Mouse (Mus musculus): ENCODE results near the gene U2surp. TPM values are rescaled to one million over a fixed set of nuclear protein-coding genes. Genes with fewer than 3 reads are reported as not detected.

The U2surp gene
- total and polyA plus RNA-seq, 3 experiments = 69.0 to 244 (median 72.1) TPM

DNA sequence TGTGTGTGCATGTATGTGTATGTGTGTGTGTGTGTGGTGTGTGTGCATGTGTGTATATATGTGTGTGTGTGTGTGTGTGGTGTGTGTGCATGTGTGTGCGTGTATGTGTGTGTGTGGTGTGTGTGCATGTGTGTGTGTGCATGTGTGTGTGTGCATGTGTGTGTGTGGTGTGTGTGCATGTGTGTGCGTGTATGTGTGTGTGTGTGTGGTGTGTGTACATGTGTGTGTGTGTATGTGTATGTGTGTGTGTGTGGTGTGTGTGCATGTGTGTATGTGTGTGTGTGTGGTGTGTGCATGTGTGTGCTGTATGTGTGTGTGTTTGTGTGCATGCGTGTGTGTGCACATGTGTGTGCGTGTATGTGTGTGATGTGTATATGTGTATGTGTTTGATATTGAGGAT lies 32.8 kb upstream of the U2surp start:
- no peak for DNase-seq (ENCODE audit: low read depth, low spot score)
- Histone ChIP-seq H3K79me2 (ENCODE audit: control insufficient read depth, insufficient read depth, low read length, poor library complexity) (no peaks in the 10 kb centered on the region), H3K9ac (ENCODE audit: control insufficient read depth, low read depth, low read length, poor library complexity, severe bottlenecking) (no peak overlapping the region), H3K4me1 (ENCODE audit: control insufficient read depth in 1 of 2, insufficient read depth in 2 of 2, low read length in 2 of 2) (peaks cover 4 to 8% of the 10 kb centered on the region in 2 experiments), H3K36me3 (ENCODE audit: control insufficient read depth in 1 of 2, insufficient read depth in 2 of 2, low read length in 2 of 2) (peaks cover 0 to 11% of the 10 kb centered on the region in 2 experiments; a peak in 2 of 4 replicates), H3K27me3 (ENCODE audit: control insufficient read depth in 1 of 2, insufficient read depth in 2 of 2, low read length in 2 of 2) (no peaks in the 10 kb centered on the region), H3K9me3 (replicated peaks; ENCODE audit: insufficient read depth, low read length) (no peaks in the 10 kb centered on the region), H3K4me3 (ENCODE audit: control insufficient read depth in 1 of 2, insufficient read depth in 1 of 2, low read depth in 2 of 2, low read length in 2 of 2) (no peak overlapping the region), H3K27ac (ENCODE audit: control insufficient read depth, low read depth, low read length) (no peak overlapping the region)
- TF ChIP-seq POLR2AphosphoS5 (IDR thresholded peaks at IDR 0.05; ENCODE audit: borderline replicate concordance, low read depth, low read length) (peak; percentile 71; the same call in 1 of the 2 replicates), RAD21 (IDR thresholded peaks at IDR 0.05; ENCODE audit: low read depth, low read length) (no peak)

DNA sequence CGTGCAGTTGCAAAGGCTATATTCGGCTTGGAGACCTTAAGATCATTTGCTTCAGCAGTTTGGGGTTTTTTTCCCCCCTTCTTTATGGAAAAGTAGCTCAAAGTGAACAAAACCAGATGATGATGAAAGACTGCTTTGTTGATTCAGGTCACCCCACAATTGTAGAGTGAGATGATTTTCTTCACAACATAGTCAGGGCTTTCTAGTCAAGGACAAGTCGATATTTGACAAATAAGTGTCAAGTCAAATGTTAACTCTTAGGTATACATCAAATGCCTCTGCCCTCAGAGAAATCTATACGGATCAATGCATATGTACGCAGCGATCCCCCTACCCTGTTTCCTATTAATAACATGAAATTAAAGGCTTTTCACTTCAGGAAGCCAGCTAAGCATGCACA lies 30.7 kb upstream of the U2surp start:
- Histone ChIP-seq H3K9ac (ENCODE audit: control insufficient read depth, low read depth, low read length, poor library complexity, severe bottlenecking) (no peak overlapping the region), H3K9me3 (replicated peaks; ENCODE audit: insufficient read depth, low read length) (no peaks in the 10 kb centered on the region), H3K36me3 (ENCODE audit: control insufficient read depth in 1 of 2, insufficient read depth in 2 of 2, low read length in 2 of 2) (peaks cover 0 to 11% of the 10 kb centered on the region in 2 experiments; a peak in 2 of 4 replicates), H3K4me3 (ENCODE audit: control insufficient read depth in 1 of 2, insufficient read depth in 1 of 2, low read depth in 2 of 2, low read length in 2 of 2) (no peak overlapping the region), H3K27ac (ENCODE audit: control insufficient read depth, low read depth, low read length) (no peak overlapping the region), H3K27me3 (ENCODE audit: control insufficient read depth in 1 of 2, insufficient read depth in 2 of 2, low read length in 2 of 2) (no peaks in the 10 kb centered on the region), H3K79me2 (ENCODE audit: control insufficient read depth, insufficient read depth, low read length, poor library complexity) (no peaks in the 10 kb centered on the region), H3K4me1 (ENCODE audit: control insufficient read depth in 1 of 2, insufficient read depth in 2 of 2, low read length in 2 of 2) (peaks cover 4 to 7% of the 10 kb centered on the region in 2 experiments)
- TF ChIP-seq USF1 (IDR thresholded peaks at IDR 0.05; ENCODE audit: low read depth, low read length) = no peak
- no peak for TF ChIP-seq UBTF (IDR thresholded peaks at IDR 0.05; ENCODE audit: borderline replicate concordance, insufficient read depth, low read depth, low read length)
- TF ChIP-seq MAX (IDR thresholded peaks at IDR 0.05; ENCODE audit: low read length) = no peak
- no peak for TF ChIP-seq GABPA (IDR thresholded peaks at IDR 0.05; ENCODE audit: low read depth, low read length)
- TF ChIP-seq ZMIZ1 (IDR thresholded peaks at IDR 0.05; ENCODE audit: low read depth, low read length) = no peak
- no peak for TF ChIP-seq MEF2A (IDR thresholded peaks at IDR 0.05; ENCODE audit: extremely low read depth, insufficient replicate concordance, low read depth, low read length, poor library complexity, severe bottlenecking)
- no peak for TF ChIP-seq ZC3H11A (IDR thresholded peaks at IDR 0.05; ENCODE audit: low read depth, low read length)
- TF ChIP-seq ELF1 (IDR thresholded peaks at IDR 0.05; ENCODE audit: low read depth, low read length) = no peak
- no peak for TF ChIP-seq TBP (IDR thresholded peaks at IDR 0.05; ENCODE audit: low read depth, low read length)
- no peak for TF ChIP-seq BHLHE40 (IDR thresholded peaks at IDR 0.05; ENCODE audit: borderline replicate concordance, low read depth, low read length)
- TF ChIP-seq CHD2 (IDR thresholded peaks at IDR 0.05; ENCODE audit: low read length) = no peak
- TF ChIP-seq CHD1 (IDR thresholded peaks at IDR 0.05; ENCODE audit: low read depth, low read length) = no peak
- no peak for TF ChIP-seq POLR2AphosphoS2 (IDR thresholded peaks at IDR 0.05; ENCODE audit: low read length)
- no peak for TF ChIP-seq KAT2A (conservative IDR thresholded peaks at IDR 0.05; ENCODE audit: low read depth, low read length)
- TF ChIP-seq GATA1 (IDR thresholded peaks at IDR 0.05; ENCODE audit: low read depth, low read length) = no peak
- no peak for TF ChIP-seq MYB (IDR thresholded peaks at IDR 0.05; ENCODE audit: low read depth, low read length)
- DNase-seq (ENCODE audit: low read depth, low spot score) = no peak
